1 mouse cellular context compared by ENCODE assay signal in the genomic region with DNA sequence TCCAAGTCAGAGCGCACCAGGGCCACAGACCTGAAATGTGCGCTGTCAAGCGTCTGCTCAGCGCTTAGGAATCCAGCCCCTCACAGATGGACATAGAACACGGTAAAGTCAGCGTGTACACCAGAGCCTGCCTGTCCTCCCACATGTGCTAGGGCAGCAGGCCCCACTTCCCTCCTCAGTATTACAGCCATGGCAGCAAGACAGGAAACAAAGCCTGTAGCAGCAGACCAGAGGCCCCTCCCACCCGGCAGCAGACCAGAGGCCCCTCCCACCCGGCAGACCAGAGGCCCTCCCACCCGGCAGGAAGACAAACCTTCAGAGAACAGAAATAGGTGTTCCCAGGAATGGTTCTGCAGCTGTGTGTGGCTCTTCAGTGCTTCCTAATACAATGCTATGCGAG.
TF ChIP-seq lines count a peak whose summit lies in the region.

No protein-coding gene starts in this region.

TF ChIP-seq in MEL, 35 proteins besides CTCF, POLR2A, EP300 and RAD21:
- TF ChIP-seq ELF1 (IDR thresholded peaks at IDR 0.05; ENCODE audit: low read depth, low read length) (peak; percentile 68), TBP (IDR thresholded peaks at IDR 0.05; ENCODE audit: low read depth, low read length) (peak; percentile 57; the same call in 1 of the 2 replicates), MXI1 (IDR thresholded peaks at IDR 0.05; ENCODE audit: low read depth, low read length) (peak; percentile 98), MAZ (IDR thresholded peaks at IDR 0.05; ENCODE audit: low read depth, low read length) (peak; percentile 89), HCFC1 (IDR thresholded peaks at IDR 0.05; ENCODE audit: low read depth, low read length) (peak; percentile 73), NRF1 (IDR thresholded peaks at IDR 0.05; ENCODE audit: insufficient read depth, low read depth, low read length, poor library complexity, severe bottlenecking) (no peak), MEF2A (IDR thresholded peaks at IDR 0.05; ENCODE audit: extremely low read depth, insufficient replicate concordance, low read depth, low read length, poor library complexity, severe bottlenecking) (0 out of 2 replicates have a peak, but pooled peaks have one; percentile 7), ZMIZ1 (IDR thresholded peaks at IDR 0.05; ENCODE audit: low read depth, low read length) (peak; percentile 47; the same call in 1 of the 2 replicates), NELFE (IDR thresholded peaks at IDR 0.05; ENCODE audit: low read depth, low read length) (peak; percentile 55), POLR2AphosphoS2 (IDR thresholded peaks at IDR 0.05; ENCODE audit: low read length) (0 out of 2 replicates have a peak, but pooled peaks have one; percentile 58), ETS1 (IDR thresholded peaks at IDR 0.05; ENCODE audit: low read depth, low read length) (0 out of 2 replicates have a peak, but pooled peaks have one; percentile 41), ZC3H11A (IDR thresholded peaks at IDR 0.05; ENCODE audit: low read depth, low read length) (no peak), CHD1 (IDR thresholded peaks at IDR 0.05; ENCODE audit: low read depth, low read length) (0 out of 2 replicates have a peak, but pooled peaks have one; percentile 81), MAX (IDR thresholded peaks at IDR 0.05; ENCODE audit: low read length) (peak; percentile 87), SIN3A (IDR thresholded peaks at IDR 0.05; ENCODE audit: low read length) (peak; percentile 95), CHD2 (IDR thresholded peaks at IDR 0.05; ENCODE audit: low read length) (no peak), MYC (IDR thresholded peaks at IDR 0.05; ENCODE audit: low read depth, low read length) (peak; percentile 93), ZKSCAN1 (IDR thresholded peaks at IDR 0.05; ENCODE audit: low read depth, low read length) (no peak)
